Mouse (Mus musculus) brain, embryonic 14.5 days (tissue): Measurements from ENCODE around the gene Bicdl1.

Source experiments
- CTCF ChIP-seq: fragments of 200-500 bp; IDR thresholded peaks from 2 replicates; pipeline ENCODE4 v1.5.1; 2012; ENCODE audit warnings: inconsistent platforms, mild to moderate bottlenecking, moderate library complexity, borderline replicate concordance; ENCODE audit not compliant: insufficient read depth, insufficient read length; ENCODE audit errors: extremely low read depth
- POLR2A ChIP-seq: fragments of 200-500 bp; IDR thresholded peaks from 2 replicates; pipeline ENCODE4 v1.6.1; 2012; ENCODE audit warnings: mild to moderate bottlenecking, inconsistent platforms, borderline replicate concordance; ENCODE audit not compliant: poor library complexity, insufficient read depth, insufficient read length, severe bottlenecking; ENCODE audit errors: extremely low read depth

GRCm38 (mm10) chr5:115754831-115755230, 23.4 kb upstream of the Bicdl1 start:
- TF ChIP-seq POLR2A (no peak), CTCF (no peak)
